In genomic region chr4:135025802-135026201, GRCm38 (mm10) we compare ENCODE assay signal across 16 mouse cellular contexts.
DNase-seq lines count a peak whose midpoint lies in the region; ATAC-seq lines count a peak whose summit lies in the region.
"Had no signal": no experiment of that assay in that cellular context is flagged by ENCODE, and none has a peak within 500 bp of the region (broad histone marks: within the 10 kb centered on the region; RNA-seq: fewer than 3 reads in every experiment).

No protein-coding gene starts in this region.

- no peaks in the 10 kb centered on the region for H3K9me3 ChIP-seq in hindbrain, embryonic 14.5 days (ENCODE audit: control insufficient read depth, low read length)
- no peaks in the 10 kb centered on the region for H3K9me3 ChIP-seq in hindbrain, embryonic 12.5 days (replicated peaks)
- peaks cover 10% of the 10 kb centered on the region; the same call in 1 of the 2 replicates for H3K9me3 ChIP-seq in megakaryocyte, embryonic 14.5 days
- no peaks in the 10 kb centered on the region for H3K9me3 ChIP-seq in intestine, embryonic 16.5 days (ENCODE audit: control insufficient read depth, low read length)
- H3K9me3 ChIP-seq in stomach, embryonic 14.5 days (ENCODE audit: control insufficient read depth, low read depth, low read length), result no peaks in the 10 kb centered on the region

- peak overlapping the region; percentile 38 for H3K27ac ChIP-seq in hindbrain, embryonic 14.5 days
- H3K27ac ChIP-seq in hindbrain, embryonic 12.5 days, result no peak overlapping the region
- H3K27ac ChIP-seq in intestine, embryonic 16.5 days (ENCODE audit: low read length), result no peak overlapping the region
- no peak overlapping the region for H3K27ac ChIP-seq in stomach, embryonic 14.5 days (ENCODE audit: low read length)

- H3K4me2 ChIP-seq in hindbrain, embryonic 14.5 days (replicated peaks), result peak overlapping the region; percentile 21; the same call in 1 of the 2 replicates
- H3K4me2 ChIP-seq in hindbrain, embryonic 12.5 days (replicated peaks), result no peak overlapping the region
- H3K4me2 ChIP-seq in intestine, embryonic 16.5 days (ENCODE audit: low read depth, low read length), result peak overlapping the region; percentile 0; the same call in 1 of the 2 replicates
- 0 out of 2 replicates have a peak overlapping the region, but pooled peaks have one; percentile 25 for H3K4me2 ChIP-seq in stomach, embryonic 14.5 days (replicated peaks; ENCODE audit: low read depth, low read length)
- H3K4me2 ChIP-seq: heart, embryonic 11.5 days; liver, embryonic 11.5 days had no signal

- H3K27me3 ChIP-seq in hindbrain, embryonic 14.5 days (ENCODE audit: control insufficient read depth, insufficient read depth, low read length), result no peaks in the 10 kb centered on the region
- no peaks in the 10 kb centered on the region for H3K27me3 ChIP-seq in hindbrain, embryonic 12.5 days
- H3K27me3 ChIP-seq in megakaryocyte, embryonic 14.5 days (replicated peaks), result peaks cover 45% of the 10 kb centered on the region
- no peaks in the 10 kb centered on the region for H3K27me3 ChIP-seq in intestine, embryonic 16.5 days (replicated peaks; ENCODE audit: control insufficient read depth, insufficient read depth, low read length)
- no peaks in the 10 kb centered on the region for H3K27me3 ChIP-seq in stomach, embryonic 14.5 days (ENCODE audit: control insufficient read depth, insufficient read depth, low read length)
- H3K27me3 ChIP-seq: Patski had no signal

- DNase-seq in hindbrain, embryonic 14.5 days (ENCODE audit: low spot score), result no peak
- DNase-seq in right cerebral cortex, postnatal 25 days, result no peak
- DNase-seq in cerebellum, adult 9-10 months, result no peak
- DNase-seq: cerebellum, adult 9-11 months; gastrocnemius, postnatal 36 days; heart, postnatal 36 days; right cerebral cortex, postnatal 4 days; thymus, postnatal 25 days had no signal

- 57% methylated on average over 18 of the region's 18 CpGs for WGBS in hindbrain, embryonic 14.5 days
- 72% methylated on average over 18 of the region's 18 CpGs for WGBS in hindbrain, embryonic 12.5 days
- WGBS in intestine, embryonic 16.5 days, result 43% methylated on average over 18 of the region's 18 CpGs
- 26% methylated on average over 18 of the region's 18 CpGs for WGBS in stomach, embryonic 14.5 days

- no peaks in the 10 kb centered on the region for H3K36me3 ChIP-seq in hindbrain, embryonic 14.5 days (replicated peaks; ENCODE audit: control insufficient read depth, insufficient read depth)
- H3K36me3 ChIP-seq in hindbrain, embryonic 12.5 days, result no peaks in the 10 kb centered on the region
- no peaks in the 10 kb centered on the region for H3K36me3 ChIP-seq in megakaryocyte, embryonic 14.5 days (replicated peaks; ENCODE audit: low read length)
- H3K36me3 ChIP-seq in intestine, embryonic 16.5 days (ENCODE audit: control insufficient read depth, insufficient read depth, low read length), result no peaks in the 10 kb centered on the region
- H3K36me3 ChIP-seq in stomach, embryonic 14.5 days (ENCODE audit: control insufficient read depth, insufficient read depth, low read length), result no peaks in the 10 kb centered on the region

- H3K4me3 ChIP-seq in hindbrain, embryonic 14.5 days (replicated peaks; ENCODE audit: low read length), result no peak overlapping the region
- H3K4me3 ChIP-seq in hindbrain, embryonic 12.5 days, result no peak overlapping the region
- H3K4me3 ChIP-seq in megakaryocyte, embryonic 14.5 days (replicated peaks), result peak overlapping the region; percentile 35
- no peak overlapping the region for H3K4me3 ChIP-seq in intestine, embryonic 16.5 days (ENCODE audit: low read length)
- H3K4me3 ChIP-seq in stomach, embryonic 14.5 days (ENCODE audit: low read depth, low read length), result no peak overlapping the region

- peak overlapping the region; percentile 17; the same call in 1 of the 2 replicates for H3K9ac ChIP-seq in hindbrain, embryonic 14.5 days
- H3K9ac ChIP-seq in hindbrain, embryonic 12.5 days, result no peak overlapping the region
- H3K9ac ChIP-seq in intestine, embryonic 16.5 days (ENCODE audit: low read depth, low read length), result no peak overlapping the region
- no peak overlapping the region for H3K9ac ChIP-seq in stomach, embryonic 14.5 days (replicated peaks; ENCODE audit: low read depth, low read length)

- peaks cover 13% of the 10 kb centered on the region; the same call in 1 of the 2 replicates for H3K4me1 ChIP-seq in hindbrain, embryonic 14.5 days (replicated peaks; ENCODE audit: control insufficient read depth, insufficient read depth, low read length)
- peaks cover 18% of the 10 kb centered on the region for H3K4me1 ChIP-seq in hindbrain, embryonic 12.5 days
- peaks cover 68% of the 10 kb centered on the region for H3K4me1 ChIP-seq in megakaryocyte, embryonic 14.5 days
- H3K4me1 ChIP-seq in intestine, embryonic 16.5 days (ENCODE audit: control insufficient read depth, insufficient read depth, low read length), result peaks cover 6% of the 10 kb centered on the region; the same call in 1 of the 2 replicates
- peaks cover 9% of the 10 kb centered on the region; the same call in 1 of the 2 replicates for H3K4me1 ChIP-seq in stomach, embryonic 14.5 days (ENCODE audit: control insufficient read depth, insufficient read depth, low read length)

- 0 out of 2 replicates have a peak, but pooled peaks have one; percentile 21 for ATAC-seq in hindbrain, embryonic 14.5 days (ENCODE audit: low FRiP score)
- no peak for ATAC-seq in hindbrain, embryonic 12.5 days (ENCODE audit: low FRiP score)
- no peak for ATAC-seq in megakaryocyte, adult 5-6 weeks (ENCODE audit: poor library complexity, severe bottlenecking)
- no peak for ATAC-seq in intestine, embryonic 16.5 days
- ATAC-seq in stomach, embryonic 14.5 days (ENCODE audit: insufficient number of reproducible peaks, insufficient read depth, low FRiP score, low read depth), result no peak
- ATAC-seq: Patski had no signal
